Mouse (Mus musculus) right cerebral cortex, postnatal 36 days (tissue): ENCODE results near the gene Mylk.

Experiments
- DNase-seq, 2 experiments: peaks; one replicate each; pipeline ENCODE4 v3.0.0; 2022; ENCODE audit warnings: low spot score in 2 of 2, mixed read lengths in 1 of 2

The Mylk gene

DNA sequence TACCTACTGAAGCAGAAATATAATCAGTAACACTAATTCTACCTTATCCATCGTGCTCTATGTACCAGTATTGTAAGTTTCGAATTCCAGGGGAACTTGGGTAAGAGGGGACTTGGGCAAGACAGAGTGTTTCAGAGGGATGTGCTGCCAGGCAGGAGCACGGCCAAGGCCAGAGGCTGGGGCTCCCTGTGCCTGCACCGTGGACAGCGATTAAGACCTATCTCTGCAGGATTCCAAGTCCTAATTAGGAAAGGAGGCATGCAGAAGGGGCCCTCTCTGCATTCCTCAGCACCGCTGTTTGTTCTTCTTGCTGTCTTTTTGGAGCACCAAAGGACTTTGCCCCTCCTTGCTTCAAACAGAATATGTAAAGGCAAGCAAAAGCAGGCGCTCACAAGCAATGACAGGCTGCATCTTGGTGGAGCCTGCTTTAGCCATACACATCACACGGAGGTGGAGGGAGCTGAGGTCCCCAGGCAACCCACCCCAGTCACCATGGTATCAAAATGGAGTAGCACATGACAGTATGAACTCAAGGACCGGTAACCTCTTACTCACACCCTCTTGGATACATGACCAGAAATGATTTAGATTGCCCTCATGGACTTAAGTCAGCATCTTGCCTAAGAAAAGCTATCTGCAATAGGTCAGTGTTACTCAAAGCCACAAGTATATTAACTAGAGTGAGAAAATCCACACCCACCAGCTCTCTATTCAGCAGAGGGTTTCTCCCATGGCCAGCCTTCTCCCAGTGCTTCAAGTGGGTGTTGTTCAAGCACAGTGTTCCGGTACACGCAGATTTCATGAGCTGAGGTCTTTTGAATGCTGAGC is 239.4 kb downstream of the Mylk start:
- no peak for DNase-seq

DNA sequence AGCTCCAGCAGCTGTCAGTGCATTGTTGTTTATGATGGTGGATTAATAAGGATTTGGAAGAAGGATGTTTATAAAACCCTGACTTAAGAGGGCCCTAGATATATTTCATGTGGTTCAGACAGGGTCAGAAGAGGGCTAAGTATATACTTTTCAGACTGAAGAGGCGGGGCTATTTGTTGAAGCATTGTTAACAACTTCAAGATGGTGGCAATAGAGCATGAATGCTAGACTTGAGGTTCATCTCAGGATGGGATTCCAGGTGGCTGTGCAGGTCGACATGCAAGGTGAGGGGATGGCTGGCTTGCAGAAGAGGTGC is 240.0 kb downstream of the Mylk start:
- DNase-seq: no peak

DNA sequence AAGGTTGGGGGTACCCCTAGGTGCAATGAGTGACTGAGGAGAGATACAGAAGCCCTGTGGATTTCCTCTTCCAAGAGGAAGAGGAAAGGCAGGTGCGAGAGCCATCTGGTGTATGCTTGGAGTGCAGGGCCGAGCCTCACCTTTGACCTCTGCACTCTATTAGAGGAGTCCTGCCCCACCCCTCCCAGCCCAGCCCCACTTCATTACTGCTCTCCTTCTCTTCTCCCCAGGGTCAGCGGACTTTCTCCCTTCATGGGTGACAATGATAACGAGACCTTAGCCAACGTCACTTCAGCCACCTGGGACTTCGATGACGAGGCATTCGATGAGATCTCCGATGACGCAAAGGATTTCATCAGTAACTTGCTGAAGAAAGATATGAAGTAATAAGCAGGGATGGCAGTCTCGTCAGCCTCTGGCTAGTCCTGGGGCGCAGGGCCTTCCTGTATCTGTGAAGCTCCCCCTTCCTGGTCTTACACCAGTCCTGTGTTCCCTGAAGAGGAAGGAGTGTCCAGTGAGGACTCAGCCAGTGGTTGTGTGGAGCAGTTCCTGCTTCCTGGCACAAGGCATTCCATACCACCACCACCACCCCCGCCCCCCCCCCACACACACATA is 241.3 kb downstream of the Mylk start:
- DNase-seq: no peak

DNA sequence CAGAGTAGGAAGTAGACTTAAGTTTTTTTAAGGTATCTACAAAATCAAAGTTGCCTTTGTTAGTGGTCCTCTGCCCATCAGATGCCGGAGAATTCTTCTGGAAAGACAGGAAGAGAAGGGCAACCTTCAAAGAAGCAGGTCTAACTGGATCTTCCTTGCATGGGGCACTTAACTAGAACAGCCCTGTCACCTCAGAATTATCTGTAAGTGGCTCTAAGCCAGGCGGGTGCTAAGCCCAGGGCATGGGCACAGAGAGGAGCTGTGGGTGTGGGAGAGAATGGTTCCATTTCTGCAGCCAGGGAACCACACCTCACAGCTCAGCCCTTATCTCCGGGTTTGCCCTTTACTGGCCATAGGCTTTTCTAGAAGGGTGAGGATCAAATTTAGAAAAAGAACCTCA is 246.4 kb downstream of the Mylk start:
- DNase-seq: no peak

DNA sequence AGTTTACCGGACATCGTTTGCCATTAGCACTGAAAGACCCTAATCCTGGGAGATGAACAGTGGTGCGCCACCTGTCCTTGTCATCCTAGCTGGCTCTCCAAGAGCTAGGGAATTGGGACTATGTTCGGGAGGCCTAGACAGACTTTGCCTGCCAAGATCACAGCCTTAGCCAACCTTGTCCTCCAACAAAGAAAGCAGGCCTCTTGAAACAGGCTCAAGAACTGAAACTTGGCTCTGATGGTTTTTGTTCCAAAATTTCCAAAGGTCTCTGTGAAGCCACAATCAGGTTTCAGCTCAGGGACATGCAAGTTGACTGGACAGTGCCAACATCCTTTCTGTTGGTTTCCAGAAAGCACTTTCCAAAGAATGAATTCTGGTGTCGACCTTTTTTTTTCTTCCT is 247.8 kb downstream of the Mylk start:
- no peak for DNase-seq

DNA sequence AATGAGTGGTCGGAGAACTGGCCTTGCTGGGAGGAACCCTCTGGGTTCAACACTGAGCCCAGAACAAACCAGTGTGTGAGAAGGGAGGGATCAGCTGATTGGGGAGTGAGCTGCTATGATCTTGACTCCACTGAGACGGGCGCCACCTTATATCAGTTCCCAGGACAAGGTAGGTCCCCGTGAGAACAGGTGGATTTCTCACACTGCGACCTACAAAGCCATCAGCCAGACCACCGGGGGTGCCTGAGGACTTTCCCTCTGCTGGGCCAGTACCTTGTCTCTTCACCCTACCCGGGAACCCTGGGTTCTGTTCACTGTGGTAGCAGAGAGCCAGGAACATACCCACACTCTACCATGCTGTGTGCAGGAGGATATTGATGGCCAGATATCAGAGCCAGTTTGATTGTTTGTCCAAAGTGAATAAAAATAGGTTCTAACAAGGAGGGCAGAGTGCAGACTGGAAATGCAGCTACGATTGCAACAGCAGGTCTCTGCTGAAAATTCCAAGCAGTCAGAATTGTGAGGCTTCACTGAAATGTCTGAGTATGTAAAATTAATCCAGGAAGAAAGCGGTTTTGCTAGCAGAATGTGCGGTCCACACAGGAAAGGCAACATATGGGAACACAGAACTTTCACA is 248.8 kb downstream of the Mylk start:
- DNase-seq: no peak

DNA sequence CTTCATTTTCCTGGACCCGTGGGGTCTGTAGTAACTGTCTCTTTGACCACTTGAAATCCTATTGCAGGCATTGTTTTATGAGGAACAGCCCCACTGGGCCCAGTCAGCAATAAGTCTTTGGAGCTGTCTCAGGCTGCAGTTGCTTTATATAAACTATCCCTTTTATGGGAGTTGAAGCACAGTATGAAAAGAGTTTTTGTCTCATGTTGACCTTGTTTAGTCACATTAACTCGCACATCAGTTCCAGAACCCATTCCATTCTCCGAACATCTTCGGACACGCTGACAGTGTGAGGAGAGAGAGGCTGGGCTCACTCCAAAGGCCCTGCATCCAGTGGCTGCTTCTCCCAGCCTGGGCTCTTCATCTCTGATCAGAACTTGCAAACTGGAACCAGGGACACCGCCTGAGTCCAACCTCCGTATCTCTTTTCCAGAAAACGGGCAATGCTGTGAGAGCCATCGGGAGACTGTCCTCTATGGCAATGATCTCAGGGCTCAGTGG is 249.7 kb downstream of the Mylk start:
- DNase-seq: no peak

DNA sequence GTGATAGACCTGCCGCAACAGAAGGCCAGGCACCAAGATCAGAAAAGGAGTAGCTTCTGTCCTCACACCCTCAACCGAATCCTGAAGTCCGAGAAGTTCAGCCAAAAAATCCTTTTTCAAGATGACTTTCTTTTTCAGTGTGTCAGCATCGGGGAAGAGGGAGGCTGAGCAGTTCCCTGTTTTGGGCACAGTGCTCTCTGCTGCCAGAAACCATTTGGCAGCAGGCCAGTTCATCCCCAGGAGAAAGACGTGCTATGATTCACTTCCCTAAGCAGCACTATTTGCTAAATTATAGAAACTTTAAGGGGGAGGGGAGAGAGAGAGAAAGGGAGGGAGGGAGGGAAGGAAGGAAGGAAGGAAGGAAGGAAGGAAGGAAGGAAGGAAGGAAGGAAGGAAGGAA is 251.1 kb downstream of the Mylk start:
- DNase-seq: peak; percentile 81 to 82

DNA sequence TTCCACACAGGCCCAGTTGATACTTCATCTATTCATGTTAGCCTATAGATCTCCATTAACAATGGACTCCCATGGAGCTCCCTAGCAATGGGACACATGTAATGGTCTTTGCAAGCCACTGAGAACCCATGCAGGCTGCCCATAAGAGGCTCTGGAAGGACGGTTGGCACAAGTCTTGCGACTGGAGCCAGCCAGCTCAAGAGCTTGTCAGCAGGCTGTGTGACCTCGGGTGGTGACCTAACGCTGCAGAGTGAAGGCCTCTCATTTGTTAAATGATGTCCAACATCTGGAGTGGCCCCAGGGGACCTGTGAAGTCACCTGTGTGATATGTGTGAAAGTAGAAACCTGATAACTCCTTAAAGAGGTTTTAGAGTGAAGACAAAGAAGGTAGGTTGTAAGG is 252.0 kb downstream of the Mylk start:
- no peak for DNase-seq

DNA sequence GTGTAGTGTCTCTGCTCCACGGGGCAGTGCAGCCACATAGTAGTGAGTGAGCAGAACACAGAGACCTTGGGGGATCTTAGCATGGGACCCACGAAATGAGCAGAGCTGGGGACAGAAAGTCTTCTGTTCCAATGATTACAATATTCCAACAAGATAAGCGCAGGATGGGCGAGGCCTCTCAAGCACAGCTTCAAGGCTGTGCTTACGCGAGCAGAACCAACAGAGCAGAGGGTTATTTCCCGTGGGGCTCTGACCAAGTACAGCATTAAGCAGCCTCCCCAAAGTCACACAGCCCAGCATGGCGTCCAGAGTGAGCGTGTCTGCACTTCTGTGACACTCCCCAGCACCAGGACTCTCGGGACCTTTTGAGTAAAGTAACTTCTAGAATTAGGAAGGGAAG is 252.6 kb downstream of the Mylk start:
- DNase-seq: no peak

DNA sequence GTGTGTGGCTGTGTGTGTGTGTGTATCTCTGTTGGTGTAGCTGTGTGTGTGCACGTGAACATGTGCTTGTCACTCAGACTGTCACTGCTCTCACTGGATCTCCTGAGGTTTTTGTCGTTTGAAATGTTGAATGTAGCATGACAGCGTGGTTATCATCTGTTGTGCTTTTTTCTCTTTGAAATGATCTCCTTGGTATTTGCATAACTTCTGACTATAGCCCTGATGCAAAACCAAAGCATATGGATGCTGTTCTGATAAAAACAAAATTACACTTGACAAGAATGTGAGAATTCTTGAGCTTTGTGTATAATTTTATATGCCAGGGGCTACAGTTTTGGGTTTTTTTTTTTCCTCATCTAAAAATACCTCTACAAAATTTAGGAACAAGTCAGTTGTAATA is 254.0 kb downstream of the Mylk start:
- no peak for DNase-seq

DNA sequence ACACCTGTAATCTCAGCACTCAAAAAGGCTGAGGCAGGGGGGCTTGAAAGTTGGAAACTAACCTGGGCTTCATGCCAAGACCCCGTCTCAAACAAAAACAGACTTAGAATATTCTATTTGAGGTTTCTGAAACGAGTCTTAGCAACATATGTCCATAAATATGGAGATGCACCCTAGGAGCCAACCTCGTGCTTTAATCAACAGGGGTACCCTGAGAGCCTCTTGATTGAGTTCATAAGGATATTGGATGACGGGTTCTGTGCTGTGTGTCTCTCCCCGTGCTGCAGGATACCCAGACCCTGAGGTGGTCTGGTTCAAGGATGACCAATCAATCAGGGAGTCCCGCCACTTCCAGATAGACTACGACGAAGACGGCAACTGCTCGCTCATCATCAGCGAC is 255.0 kb downstream of the Mylk start:
- no peak for DNase-seq

DNA sequence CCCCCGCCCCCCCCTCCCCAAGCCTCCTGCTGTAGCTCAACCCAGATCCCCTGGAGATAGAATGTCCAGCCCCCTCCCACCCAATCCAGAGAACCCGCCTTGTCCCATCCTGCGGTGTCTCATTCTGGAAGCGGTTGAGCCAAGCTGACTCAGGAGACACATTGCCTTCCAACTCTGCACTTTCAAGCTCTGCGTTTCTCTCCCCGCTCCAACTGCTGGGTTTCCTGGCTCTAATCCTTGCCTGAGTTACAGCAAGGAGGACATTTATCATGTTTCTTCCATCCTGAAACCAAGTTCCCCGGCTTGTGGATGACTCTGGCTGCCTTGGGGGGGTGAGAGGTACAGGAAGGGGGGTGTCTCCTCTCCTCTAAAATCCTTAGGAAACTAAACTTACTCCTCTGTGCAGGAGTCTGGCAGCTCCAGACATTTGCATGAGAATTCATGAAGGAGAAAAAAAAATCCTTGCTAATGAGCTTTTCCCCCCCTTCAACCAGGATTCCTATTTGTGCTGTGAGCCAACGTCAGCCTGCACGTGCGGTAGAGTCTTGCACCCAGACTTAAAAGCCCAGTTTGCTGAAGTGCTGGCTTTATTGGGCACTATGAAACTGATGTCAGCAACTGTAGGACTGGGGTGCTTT is 256.0 kb downstream of the Mylk start:
- no peak for DNase-seq

DNA sequence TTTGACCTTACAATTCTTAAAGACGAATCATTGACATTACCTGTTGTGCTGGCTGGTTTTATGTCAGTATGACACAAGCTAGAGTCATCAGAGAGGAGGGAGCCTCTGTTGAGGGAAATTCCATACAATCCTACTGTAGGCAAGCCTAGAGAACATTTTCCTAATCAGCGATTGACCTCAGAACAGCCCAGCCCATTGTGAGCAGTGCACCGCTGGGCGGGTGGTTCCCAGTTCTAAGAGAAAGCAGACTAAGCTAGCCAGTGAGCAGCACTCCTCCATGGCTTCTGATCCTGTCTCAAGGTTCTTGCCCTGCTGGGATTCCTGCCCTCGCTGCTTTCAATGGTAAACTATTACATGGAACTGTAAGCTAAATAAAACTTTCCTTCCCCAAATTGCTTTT is 259.3 kb downstream of the Mylk start:
- no peak for DNase-seq

DNA sequence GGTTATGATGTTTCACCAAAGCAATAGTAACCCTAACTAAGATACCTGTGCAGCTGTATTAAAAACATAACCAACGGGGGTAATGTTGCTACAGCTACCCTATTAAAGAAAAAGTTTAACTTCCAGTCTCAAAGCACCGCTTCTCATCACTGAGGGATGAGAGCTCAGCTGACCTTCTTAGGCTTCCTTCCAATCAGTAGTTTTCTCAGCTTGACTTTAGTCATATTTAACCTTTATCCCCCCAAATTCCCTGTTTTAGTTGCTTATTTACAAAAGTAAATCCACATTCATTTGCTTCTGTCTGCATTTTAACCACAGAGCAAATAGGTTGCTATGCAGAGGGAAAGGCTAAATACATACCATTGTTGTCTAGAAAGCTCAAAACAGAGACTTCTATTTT is 259.7 kb downstream of the Mylk start:
- DNase-seq: no peak

DNA sequence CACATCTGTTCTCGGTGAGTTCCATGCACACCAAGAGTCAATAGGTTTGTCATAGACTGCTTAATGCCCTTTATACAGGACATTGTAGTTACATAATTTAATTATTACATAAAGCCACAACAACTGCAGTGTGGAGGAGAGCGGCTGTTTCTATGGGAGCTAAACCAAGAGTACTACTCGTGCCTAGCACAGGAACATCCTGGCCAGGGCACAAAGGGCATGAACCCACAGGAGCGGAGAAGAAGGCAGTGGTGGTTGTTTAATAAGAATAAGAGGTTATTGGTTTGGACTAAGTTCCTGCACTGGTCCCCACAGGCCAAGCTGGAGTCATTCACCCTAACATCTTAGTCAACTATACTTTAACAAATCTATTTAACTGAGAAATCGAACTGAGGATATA is 261.2 kb downstream of the Mylk start:
- no peak for DNase-seq

DNA sequence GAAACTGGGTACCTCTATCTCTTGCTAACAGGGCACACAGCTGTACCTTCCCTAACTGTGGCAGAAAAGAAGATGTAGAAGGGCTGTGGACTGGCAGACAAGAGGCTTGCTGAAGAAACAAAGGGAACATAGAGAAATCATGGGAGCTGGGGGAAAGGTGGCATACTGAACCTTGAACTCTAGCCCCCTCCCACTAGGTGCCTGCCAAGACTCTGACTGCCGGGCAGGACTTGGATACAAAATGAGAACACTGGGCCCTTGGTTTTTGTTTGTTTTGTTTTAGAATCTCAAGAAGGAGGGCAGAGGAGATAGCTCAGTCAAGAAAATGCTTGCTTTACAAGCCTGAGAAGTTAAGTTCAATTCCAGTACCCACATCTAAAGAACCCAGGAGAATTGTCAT is 262.4 kb downstream of the Mylk start:
- no peak for DNase-seq

DNA sequence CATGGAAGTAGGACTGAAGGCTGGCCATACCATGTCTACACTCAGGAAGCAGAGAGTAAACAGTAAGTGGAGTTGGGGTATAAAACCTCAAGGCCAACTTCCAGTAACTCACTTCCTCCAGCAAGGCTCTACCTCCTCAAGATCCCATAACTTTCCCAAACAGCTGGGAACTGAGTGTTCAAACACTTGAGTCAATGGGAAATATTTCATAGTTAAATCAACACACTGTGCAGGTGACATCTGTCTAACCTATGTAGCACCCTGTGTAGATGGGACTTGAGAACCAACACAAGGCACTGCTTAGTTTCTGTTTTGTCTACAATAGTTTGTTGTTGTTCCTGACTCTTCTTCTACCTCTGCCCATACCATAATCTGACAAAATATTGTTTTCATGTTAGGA is 263.4 kb downstream of the Mylk start:
- no peak for DNase-seq

DNA sequence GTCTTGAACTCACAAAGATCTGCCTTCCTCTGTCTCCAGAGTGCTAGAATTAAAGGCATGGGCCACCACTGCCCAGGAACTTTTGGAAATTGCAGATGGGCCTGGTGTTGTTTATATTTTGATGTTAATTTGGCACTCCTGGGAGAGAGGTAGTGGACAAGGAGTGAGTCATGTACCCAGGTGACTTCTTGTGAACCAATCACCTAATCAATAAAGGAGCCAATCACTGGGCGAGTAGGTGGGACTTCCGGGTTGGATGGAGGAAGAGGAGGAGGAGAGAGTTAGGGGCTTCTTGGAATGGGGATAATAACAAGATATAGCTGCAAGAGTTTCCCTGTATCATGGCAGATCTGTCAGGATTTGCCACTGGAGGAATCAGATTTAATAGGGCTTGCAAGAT is 268.5 kb downstream of the Mylk start:
- DNase-seq: no peak

DNA sequence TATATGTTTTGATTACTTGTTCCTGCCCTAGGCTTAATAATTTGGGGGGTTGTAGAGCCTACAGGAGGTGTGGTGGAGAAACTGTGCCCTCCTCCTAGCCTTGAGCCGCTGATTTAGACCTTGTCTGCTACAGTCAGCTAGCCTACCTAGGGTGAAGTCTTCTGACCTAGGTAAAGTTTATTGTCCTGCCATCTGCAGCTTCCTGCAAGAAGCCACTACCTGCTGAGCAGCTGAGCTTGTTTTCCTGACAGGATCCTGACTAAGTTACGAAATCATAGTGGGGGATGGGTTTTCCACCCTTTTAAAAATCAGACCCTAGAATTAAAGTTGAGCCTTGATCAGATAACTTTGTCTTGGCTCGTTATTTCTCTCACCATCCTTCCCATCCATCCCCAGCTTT is 271.5 kb downstream of the Mylk start:
- no peak for DNase-seq

DNA sequence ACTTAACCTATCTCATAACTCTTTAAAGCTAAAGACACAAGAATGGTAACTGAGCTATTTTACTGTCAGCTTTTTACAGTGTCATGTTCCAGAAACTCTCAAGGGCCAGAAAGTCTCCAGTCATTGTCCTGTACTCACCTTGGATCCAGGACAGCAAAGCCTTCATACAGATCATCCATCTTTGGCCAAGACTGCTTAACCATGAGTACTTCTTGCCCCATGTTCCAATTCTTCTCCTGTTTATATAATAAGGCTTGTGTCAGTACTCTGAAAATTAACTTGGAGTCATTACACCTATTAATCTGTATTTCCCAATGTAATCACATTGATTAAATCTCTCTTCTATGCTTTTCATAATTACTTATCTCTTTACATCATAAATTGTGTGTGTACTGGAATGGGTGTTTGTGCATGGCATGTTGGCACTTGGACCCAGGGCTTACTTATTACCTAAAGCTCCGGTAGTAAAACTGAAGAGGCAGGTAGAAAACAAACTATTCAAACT is 273.5 kb downstream of the Mylk start:
- DNase-seq: no peak

DNA sequence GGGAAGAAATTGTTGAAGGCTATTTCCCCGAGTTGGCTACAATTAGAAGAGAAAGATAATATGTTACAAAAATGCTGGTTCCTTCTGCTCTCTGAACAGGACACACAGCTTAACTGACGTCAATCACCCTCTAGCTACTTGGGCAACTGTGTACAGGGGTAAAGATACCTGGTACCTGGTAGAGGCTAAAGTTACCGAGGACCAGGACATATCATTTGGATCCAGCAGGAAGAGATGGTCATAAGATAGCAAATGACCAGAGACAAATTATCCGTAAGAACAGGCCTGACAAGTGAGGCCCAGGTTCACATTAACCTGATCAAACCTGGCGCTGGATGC is 276.9 kb downstream of the Mylk start:
- no peak for DNase-seq
